Comparison of ENCODE assay signal across 10 mouse cellular contexts in the genomic region with DNA sequence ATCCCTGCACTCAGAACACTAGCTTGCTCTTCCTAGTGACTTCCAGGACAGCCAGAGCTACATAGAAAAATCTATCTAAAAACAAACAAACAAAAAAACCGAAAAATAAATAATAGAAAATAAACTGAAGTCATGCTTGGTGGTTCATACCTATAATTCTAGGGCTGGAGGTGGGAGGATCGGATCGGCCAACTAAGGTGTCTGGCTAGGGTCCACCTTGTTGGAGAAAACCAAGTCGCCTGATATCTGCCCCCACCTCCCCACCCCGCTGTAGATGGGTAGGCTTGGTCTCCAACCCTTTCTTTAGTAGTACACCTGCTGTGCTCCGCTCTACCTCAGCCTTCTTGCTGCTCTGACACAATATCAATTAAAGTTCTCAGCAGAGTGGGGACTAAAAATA. TPM values are rescaled to one million over a fixed set of nuclear protein-coding genes. Genes with fewer than 3 reads are reported as not detected.
DNase-seq lines count a peak whose midpoint lies in the region; ATAC-seq and TF ChIP-seq lines count a peak whose summit lies in the region.
"Had no signal": no experiment of that assay in that cellular context is flagged by ENCODE, and none has a peak within 500 bp of the region (broad histone marks: within the 10 kb centered on the region; RNA-seq: fewer than 3 reads in every experiment).

No protein-coding gene starts in this region.

- peak overlapping the region; percentile 96; the same call in 1 of the 2 replicates for H3K9ac ChIP-seq in lung, postnatal 0 days (replicated peaks; ENCODE audit: low read depth)
- H3K9ac ChIP-seq in forebrain, embryonic 13.5 days: peak overlapping the region; percentile 98
- H3K9ac ChIP-seq in limb, embryonic 14.5 days (ENCODE audit: low read depth, low read length, severe bottlenecking): peak overlapping the region; percentile 94
- peak overlapping the region; percentile 87; the same call in 1 of the 2 replicates for H3K9ac ChIP-seq in stomach, embryonic 15.5 days

- no peaks in the 10 kb centered on the region for H3K27me3 ChIP-seq in lung, postnatal 0 days (replicated peaks; ENCODE audit: insufficient read depth, low read length)
- H3K27me3 ChIP-seq in forebrain, embryonic 13.5 days: no peaks in the 10 kb centered on the region
- no peaks in the 10 kb centered on the region for H3K27me3 ChIP-seq in limb, embryonic 14.5 days (ENCODE audit: control insufficient read depth, insufficient read depth, low read length)
- H3K27me3 ChIP-seq in stomach, embryonic 15.5 days (replicated peaks): no peaks in the 10 kb centered on the region

- TF ChIP-seq POLR2A in lung, adult 2 months (IDR thresholded peaks at IDR 0.05; ENCODE audit: borderline replicate concordance, extremely low read depth, low read depth, low read length): no peak
- no peak for TF ChIP-seq POLR2A in limb, embryonic 14.5 days (IDR thresholded peaks at IDR 0.05; ENCODE audit: borderline replicate concordance, extremely low read depth, insufficient read depth, insufficient read length)

- H3K27ac ChIP-seq in lung, postnatal 0 days (ENCODE audit: low read length): peak overlapping the region; percentile 96
- H3K27ac ChIP-seq in forebrain, embryonic 13.5 days: no peak overlapping the region
- peak overlapping the region; percentile 96; the same call in 1 of the 2 replicates for H3K27ac ChIP-seq in limb, embryonic 14.5 days (replicated peaks; ENCODE audit: low read depth, low read length)
- H3K27ac ChIP-seq in stomach, embryonic 15.5 days: 0 out of 2 replicates have a peak overlapping the region, but pooled peaks have one; percentile 3

- 39% methylated on average over 6 of the region's 6 CpGs for WGBS in lung, postnatal 0 days
- WGBS in lung, adult 2 months: 46% methylated on average over 6 of the region's 6 CpGs
- WGBS in forebrain, embryonic 13.5 days: 40% methylated on average over 6 of the region's 6 CpGs
- 41% methylated on average over 6 of the region's 6 CpGs for WGBS in limb, embryonic 14.5 days
- 42% methylated on average over 6 of the region's 6 CpGs for WGBS in stomach, embryonic 15.5 days

- H3K4me2 ChIP-seq in lung, postnatal 0 days (replicated peaks; ENCODE audit: low read depth, low read length): peak overlapping the region; percentile 62
- peak overlapping the region; percentile 77 for H3K4me2 ChIP-seq in forebrain, embryonic 13.5 days
- H3K4me2 ChIP-seq in limb, embryonic 14.5 days (replicated peaks; ENCODE audit: low read depth, low read length, severe bottlenecking): peak overlapping the region; percentile 65
- peak overlapping the region; percentile 62 for H3K4me2 ChIP-seq in stomach, embryonic 15.5 days

- H3K9me3 ChIP-seq in lung, postnatal 0 days (ENCODE audit: low read length): no peaks in the 10 kb centered on the region
- H3K9me3 ChIP-seq in forebrain, embryonic 13.5 days (replicated peaks): no peaks in the 10 kb centered on the region
- no peaks in the 10 kb centered on the region for H3K9me3 ChIP-seq in limb, embryonic 14.5 days (ENCODE audit: control insufficient read depth, low read length)
- H3K9me3 ChIP-seq in stomach, embryonic 15.5 days: no peaks in the 10 kb centered on the region

- no peak for ATAC-seq in lung, postnatal 0 days
- ATAC-seq in forebrain, embryonic 13.5 days: no peak
- no peak for ATAC-seq in limb, embryonic 14.5 days (ENCODE audit: low FRiP score, low read depth)
- ATAC-seq in stomach, embryonic 15.5 days (ENCODE audit: insufficient read depth, low FRiP score, low read depth): no peak

- H3K4me3 ChIP-seq in lung, postnatal 0 days (ENCODE audit: low read depth, low read length): peak overlapping the region; percentile 95
- H3K4me3 ChIP-seq in lung, adult 2 months (replicated peaks; ENCODE audit: extremely low read depth, low read depth, low read length): no peak overlapping the region
- H3K4me3 ChIP-seq in forebrain, embryonic 13.5 days: peak overlapping the region; percentile 95
- peak overlapping the region; percentile 84 for H3K4me3 ChIP-seq in limb, embryonic 14.5 days (replicated peaks; ENCODE audit: low read length)
- peak overlapping the region; percentile 86 for H3K4me3 ChIP-seq in stomach, embryonic 15.5 days (replicated peaks)

- no peak for TF ChIP-seq CTCF in lung, postnatal 0 days (IDR thresholded peaks at IDR 0.05)
- TF ChIP-seq CTCF in lung, adult 2 months (IDR thresholded peaks at IDR 0.05; ENCODE audit: insufficient read depth, low read length): no peak

- H3K4me1 ChIP-seq in lung, postnatal 0 days (ENCODE audit: insufficient read depth, low read depth, low read length): peaks cover 8% of the 10 kb centered on the region; the same call in 1 of the 2 replicates
- peaks cover 2% of the 10 kb centered on the region; the same call in 1 of the 2 replicates for H3K4me1 ChIP-seq in lung, adult 2 months (ENCODE audit: control insufficient read depth, insufficient read depth, low read length)
- H3K4me1 ChIP-seq in forebrain, embryonic 13.5 days: peaks cover 34% of the 10 kb centered on the region
- peaks cover 12% of the 10 kb centered on the region for H3K4me1 ChIP-seq in limb, embryonic 14.5 days (ENCODE audit: control insufficient read depth, insufficient read depth, low read length)
- peaks cover 11% of the 10 kb centered on the region; the same call in 1 of the 2 replicates for H3K4me1 ChIP-seq in stomach, embryonic 15.5 days

- no peaks in the 10 kb centered on the region for H3K36me3 ChIP-seq in lung, postnatal 0 days (ENCODE audit: insufficient read depth, low read length)
- peaks cover 40% of the 10 kb centered on the region for H3K36me3 ChIP-seq in forebrain, embryonic 13.5 days (ENCODE audit: poor library complexity, severe bottlenecking)
- peaks cover 33% of the 10 kb centered on the region for H3K36me3 ChIP-seq in limb, embryonic 14.5 days (ENCODE audit: control insufficient read depth, insufficient read depth, low read length)
- peaks cover 25% of the 10 kb centered on the region for H3K36me3 ChIP-seq in stomach, embryonic 15.5 days

- no peak for DNase-seq in lung, postnatal 0 days (ENCODE audit: low spot score)
- DNase-seq in lung, adult 2 months: no peak
- DNase-seq in limb, embryonic 14.5 days (ENCODE audit: low spot score): no peak
- DNase-seq in adrenal gland, postnatal 14 days: no peak
- DNase-seq in gastrocnemius, postnatal 4 days (ENCODE audit: low spot score in 2 of 2): no peak
- no peak for DNase-seq in adrenal gland, adult (ENCODE audit: inconsistent age in 2 of 2, low spot score in 1 of 2)
- DNase-seq: kidney, adult 9 months; retina, postnatal 1 day had no signal

- TF ChIP-seq EP300 in lung, postnatal 0 days (IDR thresholded peaks at IDR 0.05): no peak

RNA-seq across cellular contexts. Expression of a gene that starts 1.3 kb away (rescaled TPM):
- 10.9 and 11.6 TPM in 2 replicates for polyA plus RNA-seq in lung, postnatal 0 days (2015; fragmentation: Nextera tagmentation; extraction: Ambion mirVana)
- 6.9 and 10.4 TPM in 2 replicates for polyA plus RNA-seq in lung, adult 2 months (2012; rRNA removed)
- polyA plus RNA-seq in forebrain, embryonic 13.5 days (2015; fragmentation: Nextera tagmentation; extraction: Ambion mirVana): 31.4 and 35.9 TPM in 2 replicates
- 35.8 and 37.8 TPM in 2 replicates for polyA plus RNA-seq in limb, embryonic 14.5 days (2012; rRNA removed)
- polyA plus RNA-seq in limb, embryonic 14.5 days (2014; fragmentation: Nextera tagmentation; extraction: Ambion mirVana): 38.6 and 40.1 TPM in 2 replicates
- polyA plus RNA-seq in stomach, embryonic 15.5 days (2015; fragmentation: Nextera tagmentation; extraction: Ambion mirVana): 22.9 and 25.5 TPM in 2 replicates
- total RNA-seq in adrenal gland, postnatal 14 days (2021): 22.0 and 22.5 TPM in 2 replicates
- 10 to 100 TPM; 18.9 to 20.7 TPM for total RNA-seq in gastrocnemius, postnatal 4 days (2021)

RNA-seq across cellular contexts. Expression of a gene that starts 18.1 kb away (rescaled TPM):
- 26.3 and 28.3 TPM in 2 replicates for polyA plus RNA-seq in lung, postnatal 0 days (2015; fragmentation: Nextera tagmentation; extraction: Ambion mirVana)
- polyA plus RNA-seq in lung, adult 2 months (2012; rRNA removed): 5.3 TPM in 2 replicates
- 34.8 and 38.1 TPM in 2 replicates for polyA plus RNA-seq in forebrain, embryonic 13.5 days (2015; fragmentation: Nextera tagmentation; extraction: Ambion mirVana)
- 11.2 and 18.7 TPM in 2 replicates for polyA plus RNA-seq in limb, embryonic 14.5 days (2012; rRNA removed)
- 32.4 and 35.0 TPM in 2 replicates for polyA plus RNA-seq in limb, embryonic 14.5 days (2014; fragmentation: Nextera tagmentation; extraction: Ambion mirVana)
- 31.7 and 35.0 TPM in 2 replicates for polyA plus RNA-seq in stomach, embryonic 15.5 days (2015; fragmentation: Nextera tagmentation; extraction: Ambion mirVana)
- total RNA-seq in adrenal gland, postnatal 14 days (2021): 20.1 and 21.7 TPM in 2 replicates
- total RNA-seq in gastrocnemius, postnatal 4 days (2021): 10 to 100 TPM; 15.7 to 18.4 TPM

RNA-seq across cellular contexts. Expression of a gene that starts 18.1 kb away (rescaled TPM):
- polyA plus RNA-seq in lung, postnatal 0 days (2015; fragmentation: Nextera tagmentation; extraction: Ambion mirVana): 0.31 and 0.35 TPM in 2 replicates
- 0.11 and 0.24 TPM in 2 replicates for polyA plus RNA-seq in lung, adult 2 months (2012; rRNA removed)
- 0.18 and 0.42 TPM in 2 replicates for polyA plus RNA-seq in forebrain, embryonic 13.5 days (2015; fragmentation: Nextera tagmentation; extraction: Ambion mirVana)
- polyA plus RNA-seq in limb, embryonic 14.5 days (2012; rRNA removed): 0.33 TPM in 1 of 2 replicates, not detected in the other
- polyA plus RNA-seq in limb, embryonic 14.5 days (2014; fragmentation: Nextera tagmentation; extraction: Ambion mirVana): 0.25 and 0.37 TPM in 2 replicates
- polyA plus RNA-seq in stomach, embryonic 15.5 days (2015; fragmentation: Nextera tagmentation; extraction: Ambion mirVana): 0.37 and 0.40 TPM in 2 replicates
- 0.59 and 0.64 TPM in 2 replicates for total RNA-seq in adrenal gland, postnatal 14 days (2021)
- total RNA-seq in gastrocnemius, postnatal 4 days (2021): under 1 TPM; 0.20 to 0.29 TPM
